Mouse (Mus musculus) kidney, embryonic 14.5 days (tissue): ENCODE measurements around the gene Fgfr1op. TPM values are rescaled to one million over a fixed set of nuclear protein-coding genes. Genes with fewer than 3 reads are reported as not detected.

Experiments used
- ATAC-seq: fragments of 200-750 bp; cut with Nextera tagmentation; 2 replicates; pipeline ENCODE4 v1.8.0; 2017; ENCODE audit warnings: moderate number of reproducible peaks, mild to moderate bottlenecking, moderate TSS enrichment, moderate library complexity; ENCODE audit not compliant: low FRiP score, low TSS enrichment
- H3K27ac ChIP-seq: fragments of 300-500 bp; sonication (generic); 2 replicates; pipeline ENCODE4 v1.5.1; 2014; ENCODE audit warnings: low read depth, mild to moderate bottlenecking, low read length, moderate library complexity, mixed read lengths
- H3K27me3 ChIP-seq: fragments of 300-500 bp; sonication (generic); 2 replicates; pipeline ENCODE4 v1.6.1; 2014; ENCODE audit warnings: mild to moderate bottlenecking, low read length; ENCODE audit not compliant: control insufficient read depth, insufficient read depth
- H3K36me3 ChIP-seq: fragments of 300-500 bp; sonication (generic); 2 replicates; pipeline ENCODE4 v1.6.1; 2014; ENCODE audit warnings: low read length, mixed read lengths; ENCODE audit not compliant: control insufficient read depth, insufficient read depth
- H3K4me1 ChIP-seq: fragments of 300-500 bp; sonication (generic); 2 replicates; pipeline ENCODE4 v1.6.1; 2014; ENCODE audit warnings: low read length, mixed read lengths; ENCODE audit not compliant: control insufficient read depth, insufficient read depth
- H3K4me2 ChIP-seq: fragments of 300-500 bp; sonication (generic); replicated peaks from 2 replicates; pipeline ENCODE4 v1.6.1; 2014; ENCODE audit warnings: low read depth, mild to moderate bottlenecking, low read length
- H3K4me3 ChIP-seq: fragments of 300-500 bp; sonication (generic); 2 replicates; pipeline ENCODE4 v1.5.1; 2014; ENCODE audit warnings: mild to moderate bottlenecking, low read length
- H3K9ac ChIP-seq: fragments of 300-500 bp; sonication (generic); 2 replicates; pipeline ENCODE4 v1.6.1; 2014; ENCODE audit warnings: low read depth, mild to moderate bottlenecking, low read length, moderate library complexity
- H3K9me3 ChIP-seq: fragments of 300-500 bp; sonication (generic); 2 replicates; pipeline ENCODE4 v1.6.1; 2016; ENCODE audit warnings: low read length; ENCODE audit not compliant: control insufficient read depth
- WGBS: fragments of 180-500 bp; shearing (Covaris S2); extraction: QIAGEN DNeasy Blood & Tissue Kit; methylation state at CpG from one replicate; pipeline ENCODE4 v1.1.7; 2014; 5-methylcytosine and 5-hydroxymethylcytosine counted together
- polyA plus RNA-seq: library from polyadenylated mRNA; unstranded; fragments of >200 nt; fragmentation: Nextera tagmentation; extraction: Ambion mirVana; gene quantifications from 2 replicates; pipeline ENCODE4 v1.2.1, GENCODE M21; 2014

Fgfr1op gene
- polyA plus RNA-seq, 1 experiment from 2014 or later, result 50.4 TPM

DNA sequence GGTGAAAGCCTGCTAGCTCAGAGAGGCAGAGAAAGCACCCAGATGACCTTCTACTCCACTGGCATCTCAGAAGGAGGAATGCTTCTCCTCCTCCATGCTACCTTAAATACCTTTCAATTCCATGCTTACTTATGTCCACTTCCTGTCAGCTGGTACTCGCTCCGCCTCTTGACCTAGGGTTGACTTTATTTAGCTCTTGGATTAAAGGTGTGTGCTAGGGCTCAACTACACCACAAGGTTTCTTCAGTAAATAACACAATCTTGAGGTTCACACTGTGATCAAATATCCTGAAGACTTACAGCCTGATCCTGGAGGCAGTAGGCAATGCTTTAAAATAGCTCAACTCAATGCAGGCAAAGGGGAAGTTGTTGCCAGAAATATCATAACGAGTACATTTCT is 64.3 kb downstream of the Fgfr1op start:
- no peak overlapping the region for H3K4me3 ChIP-seq
- H3K4me2 ChIP-seq, result no peak overlapping the region
- 93% methylated on average over 3 of the region's 3 CpGs for WGBS
- peaks cover 6% of the 10 kb centered on the region; the same call in 1 of the 2 replicates for H3K4me1 ChIP-seq
- H3K27me3 ChIP-seq, result no peaks in the 10 kb centered on the region
- ATAC-seq, result no peak
- H3K27ac ChIP-seq, result no peak overlapping the region
- no peaks in the 10 kb centered on the region for H3K9me3 ChIP-seq
- no peaks in the 10 kb centered on the region for H3K36me3 ChIP-seq
- no peak overlapping the region for H3K9ac ChIP-seq

DNA sequence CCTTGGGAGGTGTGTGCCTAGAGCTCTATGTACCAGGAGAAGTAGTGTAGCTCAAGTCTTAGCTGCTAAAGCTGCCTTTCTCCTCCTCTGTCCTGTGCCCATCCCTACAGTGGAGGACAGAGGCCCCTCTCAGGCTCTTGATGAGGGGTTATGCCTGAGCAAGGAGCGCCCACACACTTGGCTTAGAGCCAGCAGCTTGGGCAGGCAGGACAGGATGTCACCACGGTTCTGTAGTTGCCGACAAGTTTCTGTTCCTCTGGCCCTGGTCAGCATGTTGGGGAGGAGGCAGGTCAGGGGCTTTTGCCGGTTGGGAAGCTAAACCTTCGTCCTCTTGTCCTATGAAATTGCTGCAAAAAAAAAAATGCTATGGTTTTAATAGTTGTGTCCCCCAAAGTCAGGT is 66.8 kb downstream of the Fgfr1op start:
- no peak for ATAC-seq
- no peaks in the 10 kb centered on the region for H3K9me3 ChIP-seq
- 40% methylated on average over 5 of the region's 5 CpGs for WGBS

DNA sequence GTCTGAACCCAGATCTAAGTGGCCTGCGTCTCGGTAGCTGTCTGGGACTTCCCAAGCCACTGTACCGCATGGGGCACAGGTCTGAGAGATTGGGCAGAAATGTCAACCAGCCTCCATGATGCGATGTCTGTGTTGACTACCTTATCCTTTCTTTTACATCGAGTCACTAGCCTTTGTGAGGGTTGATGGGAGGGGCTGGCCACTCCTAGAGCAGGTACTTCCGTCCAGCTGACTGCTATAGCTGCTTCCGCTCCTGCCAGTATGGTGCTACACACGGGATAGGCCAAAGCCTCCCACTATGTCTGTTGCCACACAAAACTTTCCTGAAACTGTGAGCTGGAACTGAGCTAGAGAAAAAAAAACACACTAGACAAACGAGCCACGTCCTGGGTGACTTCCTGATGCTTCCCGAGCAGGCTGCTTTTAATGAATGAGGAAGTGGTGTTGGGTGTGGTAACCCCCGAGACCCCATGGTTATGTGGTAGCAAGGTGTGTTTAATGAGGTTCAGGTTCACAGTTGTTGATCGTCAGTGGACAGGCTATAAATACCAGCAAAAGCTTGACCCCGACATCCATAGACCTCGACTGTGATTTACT is 68.4 kb downstream of the Fgfr1op start:
- Histone ChIP-seq H3K27ac (no peak overlapping the region), H3K9me3 (no peaks in the 10 kb centered on the region), H3K4me3 (no peak overlapping the region), H3K36me3 (no peaks in the 10 kb centered on the region), H3K4me1 (peaks cover 3% of the 10 kb centered on the region; the same call in 1 of the 2 replicates), H3K4me2 (no peak overlapping the region), H3K27me3 (no peaks in the 10 kb centered on the region), H3K9ac (no peak overlapping the region)
- no peak for ATAC-seq
- 42% methylated on average over 15 of the region's 15 CpGs for WGBS

More for the DNA sequence above, 66.8 kb downstream of the Fgfr1op start:
- Histone ChIP-seq H3K27ac (no peak overlapping the region), H3K27me3 (no peaks in the 10 kb centered on the region), H3K4me1 (peaks cover 6% of the 10 kb centered on the region; the same call in 1 of the 2 replicates), H3K4me2 (no peak overlapping the region), H3K36me3 (no peaks in the 10 kb centered on the region), H3K9ac (no peak overlapping the region), H3K4me3 (no peak overlapping the region)

DNA sequence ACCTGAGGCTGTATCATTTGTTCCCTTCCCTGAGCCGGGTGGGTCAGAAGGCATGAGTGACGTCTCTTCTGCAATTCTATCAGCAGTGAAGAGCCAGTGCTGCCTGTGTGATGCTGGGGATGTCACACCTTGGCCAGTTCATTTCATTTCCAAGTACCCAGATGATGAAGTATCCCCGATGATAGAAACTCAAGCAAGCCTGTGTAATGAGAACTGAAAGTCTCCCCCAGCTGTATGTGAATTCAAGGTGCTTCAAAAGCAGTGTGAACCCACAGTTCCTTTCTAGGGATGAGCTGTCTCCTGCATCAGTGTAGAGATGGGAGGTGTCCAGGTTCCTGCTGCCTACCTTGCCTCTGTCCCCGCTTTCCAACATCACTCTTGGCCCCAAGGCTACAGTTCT is 69.2 kb downstream of the Fgfr1op start:
- Histone ChIP-seq H3K4me3 (no peak overlapping the region), H3K27ac (no peak overlapping the region), H3K9ac (no peak overlapping the region), H3K36me3 (no peaks in the 10 kb centered on the region), H3K27me3 (no peaks in the 10 kb centered on the region), H3K9me3 (no peaks in the 10 kb centered on the region), H3K4me1 (peaks cover 3% of the 10 kb centered on the region; the same call in 1 of the 2 replicates), H3K4me2 (no peak overlapping the region)
- 94% methylated on average over 4 of the region's 4 CpGs for WGBS
- no peak for ATAC-seq

DNA sequence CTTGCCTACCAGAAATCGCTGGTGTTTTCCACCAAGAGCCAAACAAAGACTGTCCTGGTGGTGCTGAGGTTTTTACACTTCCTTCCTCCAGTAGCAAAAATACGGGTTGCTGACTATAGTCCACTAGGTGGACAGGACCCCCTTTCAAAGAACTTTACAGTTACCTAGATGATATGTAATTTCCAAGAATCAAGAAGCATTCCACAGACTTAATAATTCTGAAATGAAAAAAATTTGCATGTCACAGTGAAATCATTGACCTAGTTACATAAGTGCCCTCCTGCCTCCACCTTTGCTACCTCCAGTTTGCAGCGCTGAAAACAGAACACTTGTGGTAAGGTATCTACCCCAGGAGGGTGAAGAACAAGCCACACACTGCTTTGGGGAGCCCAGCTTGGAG is 70.4 kb downstream of the Fgfr1op start, which contains the start of gene Ccr6:
Ccr6 (plus strand) TSS at position 301 of the 400 bp plus-strand sequence.
- Histone ChIP-seq H3K27ac (no peak within 1 kb of the TSS), H3K4me1 (peaks cover 3% of the 10 kb centered on the region; the same call in 1 of the 2 replicates), H3K36me3 (no peaks in the 10 kb centered on the region), H3K27me3 (no peaks in the 10 kb centered on the region), H3K4me2 (no peak within 1 kb of the TSS), H3K9ac (no peak within 1 kb of the TSS), H3K9me3 (no peaks in the 10 kb centered on the region), H3K4me3 (no peak within 1 kb of the TSS)
- 81% methylated on average over 3 of the region's 3 CpGs for WGBS
- no peak for ATAC-seq

DNA sequence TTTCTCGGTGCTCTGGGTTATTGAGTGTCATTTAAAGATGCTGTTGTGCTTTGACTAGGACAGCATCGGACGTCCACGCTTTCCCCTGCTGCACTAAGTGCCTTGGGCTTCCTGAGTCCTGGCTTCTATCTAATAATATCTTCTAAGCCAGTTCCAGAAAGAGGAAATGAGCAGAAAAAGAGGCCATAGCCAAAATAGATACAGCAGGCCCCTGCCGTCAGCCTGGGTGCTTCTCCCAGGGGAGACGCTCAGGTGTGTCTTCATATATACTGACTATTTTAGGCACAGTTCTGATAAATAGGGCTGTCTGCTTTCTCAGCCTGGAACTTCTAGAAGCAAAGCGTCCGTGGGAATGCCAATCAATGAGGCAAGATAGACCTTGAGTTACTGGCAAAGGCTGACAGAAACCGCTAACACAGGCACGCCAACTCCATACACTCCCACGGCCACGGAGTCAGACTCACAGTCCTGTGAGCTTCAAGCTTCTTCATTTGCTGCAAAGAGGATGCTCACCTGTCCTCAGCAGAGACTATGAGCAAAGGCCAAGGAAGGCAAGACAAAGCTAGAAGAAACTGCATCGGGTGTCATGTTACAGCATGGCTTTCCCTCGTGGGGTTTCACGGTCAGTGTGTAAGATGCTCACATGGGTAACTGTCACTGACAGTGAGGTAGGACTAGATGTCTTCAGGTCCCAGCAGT is 72.9 kb downstream of the Fgfr1op start:
- Histone ChIP-seq H3K4me1 (peaks cover 3% of the 10 kb centered on the region; the same call in 1 of the 2 replicates), H3K4me3 (no peak overlapping the region), H3K36me3 (no peaks in the 10 kb centered on the region), H3K9ac (no peak overlapping the region), H3K4me2 (no peak overlapping the region), H3K27me3 (no peaks in the 10 kb centered on the region), H3K27ac (no peak overlapping the region), H3K9me3 (no peaks in the 10 kb centered on the region)
- WGBS, result 68% methylated on average over 15 of the region's 15 CpGs
- no peak for ATAC-seq

DNA sequence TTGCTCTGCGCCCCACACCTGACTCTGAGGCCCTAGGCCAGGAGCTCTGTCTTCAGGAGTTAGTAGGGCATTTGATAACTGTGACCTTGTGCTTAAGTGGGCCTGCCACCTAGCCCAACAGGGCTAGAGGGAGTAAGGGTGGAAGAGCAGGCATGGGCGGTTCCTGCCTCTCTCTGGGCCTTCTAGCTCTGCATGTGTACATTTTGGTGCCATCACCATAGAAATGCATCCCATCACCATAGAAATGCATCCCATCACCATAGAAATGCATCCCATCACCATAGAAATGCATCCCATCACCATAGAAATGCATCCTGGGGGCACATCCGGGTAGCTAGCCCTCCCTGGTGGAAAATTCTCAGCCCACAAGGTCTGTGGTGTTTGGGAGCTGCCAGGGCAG is 74.3 kb downstream of the Fgfr1op start:
- no peaks in the 10 kb centered on the region for H3K9me3 ChIP-seq
- no peak overlapping the region for H3K4me2 ChIP-seq
- H3K27me3 ChIP-seq, result no peaks in the 10 kb centered on the region
- WGBS, result 77% methylated on average over 3 of the region's 3 CpGs
- H3K27ac ChIP-seq, result no peak overlapping the region
- no peaks in the 10 kb centered on the region for H3K36me3 ChIP-seq
- H3K4me1 ChIP-seq, result no peaks in the 10 kb centered on the region
- no peak overlapping the region for H3K9ac ChIP-seq
- no peak overlapping the region for H3K4me3 ChIP-seq
- ATAC-seq, result no peak

DNA sequence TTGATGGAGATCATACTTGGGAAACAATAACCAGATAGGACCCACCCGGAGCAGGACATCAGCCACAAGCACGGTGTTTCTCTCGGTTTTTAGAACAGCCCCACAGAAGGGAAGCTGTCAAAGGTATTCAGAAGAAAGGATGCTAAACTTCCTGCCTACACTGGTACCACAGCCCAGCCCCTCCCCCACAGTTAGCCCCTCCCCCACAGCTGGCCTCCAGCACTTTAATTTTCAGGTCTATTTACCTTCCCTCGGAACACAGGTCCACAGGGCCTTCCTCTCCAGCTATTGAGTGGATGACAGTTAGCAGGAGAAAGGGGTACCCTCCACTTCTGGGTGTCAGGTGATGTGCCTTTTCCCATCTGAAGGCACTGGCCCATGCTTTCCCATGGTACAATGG is 75.2 kb downstream of the Fgfr1op start:
- no peaks in the 10 kb centered on the region for H3K27me3 ChIP-seq
- no peak overlapping the region for H3K9ac ChIP-seq
- H3K36me3 ChIP-seq, result no peaks in the 10 kb centered on the region
- no peaks in the 10 kb centered on the region for H3K9me3 ChIP-seq
- no peaks in the 10 kb centered on the region for H3K4me1 ChIP-seq
- H3K4me2 ChIP-seq, result no peak overlapping the region
- 52% methylated on average over 4 of the region's 4 CpGs for WGBS
- H3K27ac ChIP-seq, result no peak overlapping the region
- no peak for ATAC-seq
- H3K4me3 ChIP-seq, result no peak overlapping the region

DNA sequence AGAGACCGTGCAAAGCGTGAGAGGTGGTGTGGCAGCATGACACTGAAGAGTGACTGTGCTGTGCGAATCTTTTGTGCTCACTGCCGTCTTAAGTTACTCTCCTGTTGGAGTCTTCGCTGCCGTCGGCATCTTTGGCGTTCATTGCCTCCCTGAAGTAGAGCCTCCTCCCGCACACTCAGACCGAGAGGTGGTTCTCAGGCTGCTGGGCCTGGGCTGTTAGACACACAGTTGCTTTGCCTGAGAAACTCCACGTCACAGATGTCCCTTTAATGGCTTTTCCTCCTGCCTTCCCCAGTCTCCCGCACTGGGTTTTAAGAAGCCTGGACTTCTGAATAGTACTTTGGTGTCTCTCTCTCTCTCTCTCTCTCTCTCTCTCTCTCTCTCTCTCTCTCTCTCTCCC is 76.3 kb downstream of the Fgfr1op start:
- 58% methylated on average over 12 of the region's 12 CpGs for WGBS
- ATAC-seq, result no peak
- no peak overlapping the region for H3K27ac ChIP-seq

More for the DNA sequence above, 76.3 kb downstream of the Fgfr1op start:
- no peaks in the 10 kb centered on the region for H3K4me1 ChIP-seq
- no peaks in the 10 kb centered on the region for H3K9me3 ChIP-seq
- H3K9ac ChIP-seq, result no peak overlapping the region
- no peak overlapping the region for H3K4me3 ChIP-seq
- no peaks in the 10 kb centered on the region for H3K27me3 ChIP-seq
- no peak overlapping the region for H3K4me2 ChIP-seq
- H3K36me3 ChIP-seq, result no peaks in the 10 kb centered on the region
